Mouse (Mus musculus) spleen, adult 2 months (tissue): Measurements from ENCODE around the gene Shroom3.

Source experiments
- CTCF ChIP-seq: fragments of 200-500 bp; IDR thresholded peaks from 2 replicates; pipeline ENCODE4 v1.5.1; 2011; ENCODE audit warnings: mild to moderate bottlenecking, inconsistent platforms; ENCODE audit not compliant: insufficient read depth, insufficient read length, insufficient replicate concordance; ENCODE audit errors: extremely low read depth
- POLR2A ChIP-seq: fragments of 200-500 bp; IDR thresholded peaks from 2 replicates; pipeline ENCODE4 v1.6.1; 2011; ENCODE audit warnings: low read depth, low read length, inconsistent platforms

GRCm38 (mm10) chr5:92694316-92694995 lies 11.2 kb downstream of the Shroom3 start:
- TF ChIP-seq CTCF (no peak), POLR2A (no peak)
